In genomic region chr14:55886571-55887382, GRCm38 (mm10) we compare ENCODE assay signal across 10 mouse cellular contexts. TPM values are rescaled to one million over a fixed set of nuclear protein-coding genes. Genes with fewer than 3 reads are reported as not detected.
A peak's percentile ranks its signal among the peaks of the same experiment; 100 is the strongest.
DNase-seq lines count a peak whose midpoint lies in the region; ATAC-seq and TF ChIP-seq lines count a peak whose summit lies in the region.
"Had no signal": no experiment of that assay in that cellular context is flagged by ENCODE, and none has a peak within 500 bp of the region (broad histone marks: within the 10 kb centered on the region; RNA-seq: fewer than 3 reads in every experiment).

No protein-coding gene starts in this region.

- H3K36me3 ChIP-seq in forebrain, embryonic 10.5 days (replicated peaks), result peaks cover 58% of the 10 kb centered on the region
- H3K36me3 ChIP-seq in forebrain, embryonic 11.5 days (ENCODE audit: control insufficient read depth, insufficient read depth, low read length), result peaks cover 10% of the 10 kb centered on the region; the same call in 1 of the 2 replicates
- H3K36me3 ChIP-seq in lung, embryonic 15.5 days, result peaks cover 52% of the 10 kb centered on the region
- peaks cover 53% of the 10 kb centered on the region for H3K36me3 ChIP-seq in intestine, embryonic 14.5 days (ENCODE audit: control insufficient read depth, insufficient read depth, low read length)
- peaks cover 21% of the 10 kb centered on the region for H3K36me3 ChIP-seq in midbrain, postnatal 0 days (ENCODE audit: insufficient read depth, low read length)

- no peak overlapping the region for H3K4me2 ChIP-seq in forebrain, embryonic 11.5 days (ENCODE audit: low read depth, low read length, severe bottlenecking)
- peak overlapping the region; percentile 79 for H3K4me2 ChIP-seq in lung, embryonic 15.5 days
- H3K4me2 ChIP-seq in intestine, embryonic 14.5 days (ENCODE audit: low read length), result peak overlapping the region; percentile 76; the same call in 1 of the 2 replicates
- peak overlapping the region; percentile 86; the same call in 1 of the 2 replicates for H3K4me2 ChIP-seq in midbrain, postnatal 0 days (ENCODE audit: low read depth, low read length, poor library complexity, severe bottlenecking)

- peak overlapping the region; percentile 94; the same call in 1 of the 2 replicates for H3K27ac ChIP-seq in forebrain, embryonic 10.5 days
- H3K27ac ChIP-seq in forebrain, embryonic 11.5 days (ENCODE audit: low read depth, low read length), result no peak overlapping the region
- H3K27ac ChIP-seq in lung, embryonic 15.5 days, result 0 out of 2 replicates have a peak overlapping the region, but pooled peaks have one; percentile 97
- H3K27ac ChIP-seq in intestine, embryonic 14.5 days (ENCODE audit: low read depth), result no peak overlapping the region
- H3K27ac ChIP-seq in midbrain, postnatal 0 days (ENCODE audit: low read depth, low read length), result no peak overlapping the region

- H3K9me3 ChIP-seq in forebrain, embryonic 10.5 days, result no peaks in the 10 kb centered on the region
- no peaks in the 10 kb centered on the region for H3K9me3 ChIP-seq in forebrain, embryonic 11.5 days (ENCODE audit: control insufficient read depth, low read length)
- H3K9me3 ChIP-seq in lung, embryonic 15.5 days, result no peaks in the 10 kb centered on the region
- H3K9me3 ChIP-seq in intestine, embryonic 14.5 days (ENCODE audit: control insufficient read depth, low read length), result no peaks in the 10 kb centered on the region
- no peaks in the 10 kb centered on the region for H3K9me3 ChIP-seq in midbrain, postnatal 0 days (ENCODE audit: low read length)

- peak overlapping the region; percentile 80 for H3K4me3 ChIP-seq in forebrain, embryonic 10.5 days
- no peak overlapping the region for H3K4me3 ChIP-seq in forebrain, embryonic 11.5 days (ENCODE audit: low read depth, low read length)
- H3K4me3 ChIP-seq in lung, embryonic 15.5 days, result peak overlapping the region; percentile 61; the same call in 1 of the 2 replicates
- no peak overlapping the region for H3K4me3 ChIP-seq in intestine, embryonic 14.5 days (ENCODE audit: low read depth, low read length)
- no peak overlapping the region for H3K4me3 ChIP-seq in midbrain, postnatal 0 days (ENCODE audit: low read depth, low read length)

- WGBS in forebrain, embryonic 10.5 days, result 85% methylated on average over 24 of the region's 24 CpGs
- WGBS in forebrain, embryonic 11.5 days, result 86% methylated on average over 24 of the region's 24 CpGs
- 67% methylated on average over 24 of the region's 24 CpGs for WGBS in lung, embryonic 15.5 days
- 79% methylated on average over 23 of the region's 24 CpGs for WGBS in intestine, embryonic 14.5 days
- 85% methylated on average over 24 of the region's 24 CpGs for whole genome bisulfite sequencing in midbrain, postnatal 0 days

- TF ChIP-seq CTCF in midbrain, postnatal 0 days (IDR thresholded peaks at IDR 0.05), result no peak

- 0 out of 2 replicates have a peak, but pooled peaks cover 8% of the 10 kb centered on the region for H3K27me3 ChIP-seq in forebrain, embryonic 10.5 days (ENCODE audit: poor library complexity, severe bottlenecking)
- no peaks in the 10 kb centered on the region for H3K27me3 ChIP-seq in forebrain, embryonic 11.5 days (ENCODE audit: control insufficient read depth, insufficient read depth, low read length)
- H3K27me3 ChIP-seq in lung, embryonic 15.5 days, result no peaks in the 10 kb centered on the region
- H3K27me3 ChIP-seq in intestine, embryonic 14.5 days (replicated peaks; ENCODE audit: control insufficient read depth, insufficient read depth, low read length), result no peaks in the 10 kb centered on the region
- H3K27me3 ChIP-seq in midbrain, postnatal 0 days (ENCODE audit: insufficient read depth, low read length), result no peaks in the 10 kb centered on the region

- peaks cover 44% of the 10 kb centered on the region for H3K4me1 ChIP-seq in forebrain, embryonic 10.5 days
- H3K4me1 ChIP-seq in forebrain, embryonic 11.5 days (replicated peaks; ENCODE audit: control insufficient read depth, insufficient read depth, low read length), result peaks cover 3% of the 10 kb centered on the region; the same call in 1 of the 2 replicates
- peaks cover 42% of the 10 kb centered on the region for H3K4me1 ChIP-seq in lung, embryonic 15.5 days
- H3K4me1 ChIP-seq in intestine, embryonic 14.5 days (replicated peaks; ENCODE audit: control insufficient read depth, insufficient read depth, low read length), result peaks cover 21% of the 10 kb centered on the region
- peaks cover 4% of the 10 kb centered on the region for H3K4me1 ChIP-seq in midbrain, postnatal 0 days (ENCODE audit: insufficient read depth, low read length)

- no peak overlapping the region for H3K9ac ChIP-seq in forebrain, embryonic 11.5 days (ENCODE audit: low read length)
- no peak overlapping the region; the same call in 1 of the 2 replicates for H3K9ac ChIP-seq in lung, embryonic 15.5 days
- peak overlapping the region; percentile 80 for H3K9ac ChIP-seq in intestine, embryonic 14.5 days (ENCODE audit: low read length)
- H3K9ac ChIP-seq in midbrain, postnatal 0 days (replicated peaks; ENCODE audit: low read length, poor library complexity, severe bottlenecking), result no peak overlapping the region

- DNase-seq in forebrain, embryonic 10.5 days (ENCODE audit: extremely low spot score, low spot score), result no peak
- no peak for DNase-seq in forebrain, embryonic 11.5 days (ENCODE audit: low spot score)
- DNase-seq in lung, postnatal 25 days (ENCODE audit: low spot score), result no peak
- no peak for DNase-seq in intestine, embryonic 14.5 days (ENCODE audit: low spot score)
- DNase-seq in midbrain, postnatal 0 days (ENCODE audit: low spot score), result no peak
- DNase-seq in natural killer cell, adult 2 months (ENCODE audit: low spot score in 2 of 2), result no peak
- no peak for DNase-seq in adrenal gland, postnatal 10 days

- no peak for ATAC-seq in forebrain, embryonic 11.5 days (replicated peaks; ENCODE audit: low FRiP score)
- ATAC-seq in lung, embryonic 15.5 days (ENCODE audit: borderline replicate concordance, extremely low read depth, low FRiP score, low TSS enrichment), result no peak
- ATAC-seq in intestine, embryonic 14.5 days (replicated peaks; ENCODE audit: low FRiP score, low TSS enrichment, low read depth), result no peak
- ATAC-seq in midbrain, postnatal 0 days (ENCODE audit: low FRiP score), result no peak

RNA-seq across cellular contexts. Expression of gene Khnyn, which starts 2.0 kb away (rescaled TPM):
- 22.7 and 25.3 TPM in 2 replicates for polyA plus RNA-seq in forebrain, embryonic 10.5 days (2016; fragmentation: Nextera tagmentation; extraction: Ambion mirVana)
- polyA plus RNA-seq in forebrain, embryonic 11.5 days (2014; fragmentation: Nextera tagmentation; extraction: Ambion mirVana), result 13.6 and 14.9 TPM in 2 replicates
- 18.3 and 18.8 TPM in 2 replicates for polyA plus RNA-seq in lung, embryonic 15.5 days (2015; fragmentation: Nextera tagmentation; extraction: Ambion mirVana)
- 10.4 and 11.2 TPM in 2 replicates for polyA plus RNA-seq in intestine, embryonic 14.5 days (2014; fragmentation: Nextera tagmentation; extraction: Ambion mirVana)
- 14.2 and 19.9 TPM in 2 replicates for total RNA-seq in midbrain, postnatal 0 days (2014; rRNA removed)
- polyA plus RNA-seq in midbrain, postnatal 0 days (2015; fragmentation: Nextera tagmentation; extraction: Ambion mirVana), result 6.3 and 6.5 TPM in 2 replicates
- total RNA-seq in adrenal gland, postnatal 10 days (2021), result 10 to 100 TPM; 17.1 to 23.8 TPM

RNA-seq across cellular contexts. Expression of gene Cbln3, which starts 2.6 kb away (rescaled TPM):
- 0.10 and 0.12 TPM in 2 replicates for polyA plus RNA-seq in forebrain, embryonic 10.5 days (2016; fragmentation: Nextera tagmentation; extraction: Ambion mirVana)
- polyA plus RNA-seq in forebrain, embryonic 11.5 days (2014; fragmentation: Nextera tagmentation; extraction: Ambion mirVana), result 0.37 TPM in 1 of 2 replicates, not detected in the other
- polyA plus RNA-seq in lung, embryonic 15.5 days (2015; fragmentation: Nextera tagmentation; extraction: Ambion mirVana), result 0.88 and 1.2 TPM in 2 replicates
- polyA plus RNA-seq in intestine, embryonic 14.5 days (2014; fragmentation: Nextera tagmentation; extraction: Ambion mirVana), result 0.18 and 0.23 TPM in 2 replicates
- total RNA-seq in midbrain, postnatal 0 days (2014; rRNA removed), result 0.66 and 1.8 TPM in 2 replicates
- 0.43 and 0.54 TPM in 2 replicates for polyA plus RNA-seq in midbrain, postnatal 0 days (2015; fragmentation: Nextera tagmentation; extraction: Ambion mirVana)
- total RNA-seq in adrenal gland, postnatal 10 days (2021), result under 1 TPM; 0.15 to 0.48 TPM

RNA-seq across cellular contexts. Expression of gene Sdr39u1, which starts 13.3 kb away (rescaled TPM):
- polyA plus RNA-seq in forebrain, embryonic 10.5 days (2016; fragmentation: Nextera tagmentation; extraction: Ambion mirVana), result 41.9 and 48.9 TPM in 2 replicates
- 38.0 and 48.6 TPM in 2 replicates for polyA plus RNA-seq in forebrain, embryonic 11.5 days (2014; fragmentation: Nextera tagmentation; extraction: Ambion mirVana)
- 51.8 and 52.9 TPM in 2 replicates for polyA plus RNA-seq in lung, embryonic 15.5 days (2015; fragmentation: Nextera tagmentation; extraction: Ambion mirVana)
- 66.2 and 70.4 TPM in 2 replicates for polyA plus RNA-seq in intestine, embryonic 14.5 days (2014; fragmentation: Nextera tagmentation; extraction: Ambion mirVana)
- total RNA-seq in midbrain, postnatal 0 days (2014; rRNA removed), result 143 and 146 TPM in 2 replicates
- 131 and 162 TPM in 2 replicates for polyA plus RNA-seq in midbrain, postnatal 0 days (2015; fragmentation: Nextera tagmentation; extraction: Ambion mirVana)
- 100 to 1,000 TPM in 1 of 2 experiments, 10 to 100 TPM in 1; 90.9 to 109 TPM for total RNA-seq in adrenal gland, postnatal 10 days (2021)

RNA-seq across cellular contexts. Expression of gene Nynrin, which starts 33.0 kb away (rescaled TPM):
- 24.5 and 25.8 TPM in 2 replicates for polyA plus RNA-seq in forebrain, embryonic 10.5 days (2016; fragmentation: Nextera tagmentation; extraction: Ambion mirVana)
- 20.2 and 20.3 TPM in 2 replicates for polyA plus RNA-seq in forebrain, embryonic 11.5 days (2014; fragmentation: Nextera tagmentation; extraction: Ambion mirVana)
- polyA plus RNA-seq in lung, embryonic 15.5 days (2015; fragmentation: Nextera tagmentation; extraction: Ambion mirVana), result 19.5 and 19.7 TPM in 2 replicates
- 15.9 and 18.6 TPM in 2 replicates for polyA plus RNA-seq in intestine, embryonic 14.5 days (2014; fragmentation: Nextera tagmentation; extraction: Ambion mirVana)
- 36.4 and 42.0 TPM in 2 replicates for total RNA-seq in midbrain, postnatal 0 days (2014; rRNA removed)
- 6.8 and 7.2 TPM in 2 replicates for polyA plus RNA-seq in midbrain, postnatal 0 days (2015; fragmentation: Nextera tagmentation; extraction: Ambion mirVana)
- 10 to 100 TPM; 20.7 to 24.4 TPM for total RNA-seq in adrenal gland, postnatal 10 days (2021)

RNA-seq across cellular contexts. Expression of gene Cma1, which starts 57.7 kb away (rescaled TPM):
- polyA plus RNA-seq in forebrain, embryonic 10.5 days (2016; fragmentation: Nextera tagmentation; extraction: Ambion mirVana), result not detected in 2 replicates
- not detected in 2 replicates for polyA plus RNA-seq in forebrain, embryonic 11.5 days (2014; fragmentation: Nextera tagmentation; extraction: Ambion mirVana)
- polyA plus RNA-seq in lung, embryonic 15.5 days (2015; fragmentation: Nextera tagmentation; extraction: Ambion mirVana), result 4.3 and 5.9 TPM in 2 replicates
- 0.95 and 1.1 TPM in 2 replicates for polyA plus RNA-seq in intestine, embryonic 14.5 days (2014; fragmentation: Nextera tagmentation; extraction: Ambion mirVana)
- total RNA-seq in midbrain, postnatal 0 days (2014; rRNA removed), result 2.7 TPM in 1 of 2 replicates, not detected in the other
- 0.42 and 1.7 TPM in 2 replicates for polyA plus RNA-seq in midbrain, postnatal 0 days (2015; fragmentation: Nextera tagmentation; extraction: Ambion mirVana)
- 1 to 10 TPM; 7.9 to 8.6 TPM for total RNA-seq in adrenal gland, postnatal 10 days (2021)
- total RNA-seq: liver, adult 2 months had no signal
- polyA plus RNA-seq: liver, adult 2 months; small intestine, adult 2 months had no signal

Comparison
In these comparisons a context has a peak if more than half of its experiments do, and no peak if none do; other contexts are left out.
1. H3K27ac ChIP-seq: peak in forebrain, embryonic 10.5 days (single experiment) and lung, embryonic 15.5 days (single experiment); none in forebrain, embryonic 11.5 days (single experiment), intestine, embryonic 14.5 days (single experiment) and midbrain, postnatal 0 days (single experiment).
2. H3K4me3 ChIP-seq: peak in forebrain, embryonic 10.5 days (single experiment) and lung, embryonic 15.5 days (single experiment); none in forebrain, embryonic 11.5 days (single experiment), intestine, embryonic 14.5 days (single experiment) and midbrain, postnatal 0 days (single experiment).